Mouse (Mus musculus): ENCODE measurements around the gene Vdr. TPM values are rescaled to one million over a fixed set of nuclear protein-coding genes. Genes with fewer than 3 reads are reported as not detected.

The Vdr gene
- polyA plus RNA-seq, 1 experiment from 2014 or later, result 0.15 TPM

DNA sequence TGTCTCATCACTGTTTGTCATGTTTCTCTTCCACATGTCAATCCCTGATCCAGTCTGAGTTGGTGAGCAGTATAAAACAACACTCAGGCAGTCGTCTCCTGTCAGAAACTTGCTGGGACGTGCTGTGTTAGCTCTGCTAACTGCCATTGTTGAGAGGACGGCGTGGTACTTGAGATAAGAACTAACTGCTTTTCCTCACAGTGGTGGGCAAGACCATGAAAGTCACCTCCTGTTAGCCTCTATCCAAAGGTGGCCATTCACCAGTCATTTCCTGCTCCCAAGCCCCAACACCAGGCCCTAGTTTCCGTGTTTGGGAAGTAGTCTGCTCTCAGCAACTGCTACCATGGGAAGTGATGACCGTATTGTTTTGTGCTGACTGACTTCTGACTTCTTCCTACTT is 45.3 kb downstream of the Vdr start:
- 57% methylated on average over 6 of the region's 6 CpGs for WGBS
- no peaks in the 10 kb centered on the region for H3K9me3 ChIP-seq (replicated peaks; ENCODE audit: control insufficient read depth, low read length, poor library complexity, severe bottlenecking)
- no peaks in the 10 kb centered on the region for H3K27me3 ChIP-seq (ENCODE audit: control insufficient read depth, insufficient read depth, low read depth, low read length)
- no peak overlapping the region for H3K9ac ChIP-seq (ENCODE audit: low read depth, low read length)
- no peak overlapping the region for H3K27ac ChIP-seq (ENCODE audit: low read length)
- H3K4me3 ChIP-seq (ENCODE audit: low read depth, low read length), result no peak overlapping the region
- H3K4me2 ChIP-seq (ENCODE audit: low read length), result no peak overlapping the region
- ATAC-seq, result no peak
- peaks cover 3% of the 10 kb centered on the region; the same call in 1 of the 2 replicates for H3K4me1 ChIP-seq (ENCODE audit: control insufficient read depth, insufficient read depth, low read length)
- H3K36me3 ChIP-seq (ENCODE audit: control insufficient read depth, insufficient read depth, low read length), result no peaks in the 10 kb centered on the region

DNA sequence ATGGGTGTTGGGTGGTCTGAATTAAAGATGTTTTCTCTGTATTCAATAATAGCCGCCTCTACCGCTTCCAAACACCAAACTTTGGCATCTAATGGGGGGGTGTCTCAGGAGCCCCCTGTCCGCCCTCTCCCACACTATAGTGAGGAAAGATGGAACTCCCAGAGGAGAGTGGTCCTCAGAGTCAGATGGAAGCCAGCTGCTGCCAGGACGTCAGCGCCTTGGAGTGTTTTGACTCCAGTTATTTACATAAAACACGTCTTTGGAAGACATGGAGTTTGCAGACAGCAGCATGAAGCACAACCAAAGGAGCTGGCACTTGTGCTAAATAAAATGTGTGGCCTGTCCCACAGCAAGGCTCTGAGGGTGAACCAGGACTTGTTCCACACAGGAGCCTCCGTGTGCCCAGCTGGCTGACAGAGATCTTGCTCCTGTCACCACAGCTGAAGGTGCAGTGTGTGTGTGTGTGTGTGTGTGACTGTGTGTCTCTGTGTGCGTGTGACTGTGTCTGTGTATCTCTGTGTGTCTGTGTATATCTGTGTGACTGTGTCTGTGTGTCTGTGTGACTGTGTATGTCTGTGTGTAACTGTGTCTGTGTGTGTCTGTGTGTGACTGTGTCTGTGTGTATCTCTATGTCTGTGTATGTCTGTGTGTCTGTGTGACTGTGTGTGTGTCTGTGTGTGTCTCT is 45.9 kb downstream of the Vdr start:
- Histone ChIP-seq H3K27me3 (ENCODE audit: control insufficient read depth, insufficient read depth, low read depth, low read length) (no peaks in the 10 kb centered on the region), H3K36me3 (ENCODE audit: control insufficient read depth, insufficient read depth, low read length) (no peaks in the 10 kb centered on the region), H3K4me3 (ENCODE audit: low read depth, low read length) (no peak overlapping the region), H3K9ac (ENCODE audit: low read depth, low read length) (no peak overlapping the region), H3K4me2 (ENCODE audit: low read length) (no peak overlapping the region), H3K4me1 (ENCODE audit: control insufficient read depth, insufficient read depth, low read length) (peaks cover 3% of the 10 kb centered on the region; the same call in 1 of the 2 replicates), H3K9me3 (replicated peaks; ENCODE audit: control insufficient read depth, low read length, poor library complexity, severe bottlenecking) (no peaks in the 10 kb centered on the region), H3K27ac (ENCODE audit: low read length) (no peak overlapping the region)
- no peak for ATAC-seq
- 75% methylated on average over 8 of the region's 8 CpGs for WGBS

GRCm38 (mm10) chr15:97863494-97863881 is 46.9 kb downstream of the Vdr start:
- 62% methylated on average over 18 of the region's 18 CpGs for WGBS
- ATAC-seq, result 0 out of 2 replicates have a peak, but pooled peaks have one; percentile 14
- H3K9ac ChIP-seq (ENCODE audit: low read depth, low read length), result peak overlapping the region; percentile 35; the same call in 1 of the 2 replicates
- H3K27ac ChIP-seq (ENCODE audit: low read length), result no peak overlapping the region
- H3K4me2 ChIP-seq (ENCODE audit: low read length), result 0 out of 2 replicates have a peak overlapping the region, but pooled peaks have one; percentile 21
- H3K36me3 ChIP-seq (ENCODE audit: control insufficient read depth, insufficient read depth, low read length), result no peaks in the 10 kb centered on the region
- H3K4me3 ChIP-seq (ENCODE audit: low read depth, low read length), result no peak overlapping the region
- H3K4me1 ChIP-seq (ENCODE audit: control insufficient read depth, insufficient read depth, low read length), result peaks cover 3% of the 10 kb centered on the region; the same call in 1 of the 2 replicates
- H3K9me3 ChIP-seq (replicated peaks; ENCODE audit: control insufficient read depth, low read length, poor library complexity, severe bottlenecking), result no peaks in the 10 kb centered on the region
- H3K27me3 ChIP-seq (ENCODE audit: control insufficient read depth, insufficient read depth, low read depth, low read length), result no peaks in the 10 kb centered on the region

DNA sequence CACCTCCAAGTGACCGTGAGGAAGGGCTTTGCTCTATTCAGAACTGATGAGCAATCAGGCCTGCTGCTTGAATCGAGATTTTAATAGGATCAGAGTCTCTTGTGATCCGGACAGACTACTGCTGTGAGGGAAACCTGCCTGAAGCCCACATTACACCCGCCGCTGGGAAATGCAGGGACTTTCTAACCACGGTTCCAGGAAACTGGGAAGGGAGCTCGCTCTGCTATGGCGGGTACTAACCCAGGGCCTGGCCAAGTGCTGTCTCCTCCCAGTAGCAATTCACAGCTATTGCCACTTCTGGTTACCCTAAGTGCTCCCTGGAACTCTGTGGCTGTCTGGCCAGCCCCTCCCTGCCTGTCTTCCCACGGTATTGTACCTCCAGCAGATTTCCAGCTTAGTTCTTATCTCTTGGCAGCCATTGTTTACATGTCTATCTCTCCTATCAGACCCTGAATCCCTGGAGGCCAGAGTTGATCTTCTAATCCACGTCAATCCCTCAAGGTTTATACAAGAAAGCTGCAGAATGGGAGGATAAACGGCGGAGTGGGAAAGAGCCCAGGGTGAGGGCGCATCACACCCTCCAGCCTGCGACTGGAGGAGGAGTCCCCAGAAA is 47.4 kb downstream of the Vdr start:
- no peak overlapping the region for H3K27ac ChIP-seq (ENCODE audit: low read length)
- 18% methylated on average over 14 of the region's 14 CpGs for WGBS
- no peak overlapping the region for H3K4me3 ChIP-seq (ENCODE audit: low read depth, low read length)
- H3K27me3 ChIP-seq (ENCODE audit: control insufficient read depth, insufficient read depth, low read depth, low read length), result no peaks in the 10 kb centered on the region
- peak overlapping the region; percentile 35; the same call in 1 of the 2 replicates for H3K9ac ChIP-seq (ENCODE audit: low read depth, low read length)
- H3K9me3 ChIP-seq (replicated peaks; ENCODE audit: control insufficient read depth, low read length, poor library complexity, severe bottlenecking), result no peaks in the 10 kb centered on the region
- H3K4me2 ChIP-seq (ENCODE audit: low read length), result no peak overlapping the region
- H3K36me3 ChIP-seq (ENCODE audit: control insufficient read depth, insufficient read depth, low read length), result no peaks in the 10 kb centered on the region
- ATAC-seq, result no peak
- H3K4me1 ChIP-seq (ENCODE audit: control insufficient read depth, insufficient read depth, low read length), result peaks cover 3% of the 10 kb centered on the region; the same call in 1 of the 2 replicates

- Histone ChIP-seq H3K9me3 (replicated peaks; ENCODE audit: control insufficient read depth, low read length, poor library complexity, severe bottlenecking) (no peaks in the 10 kb centered on the region), H3K36me3 (ENCODE audit: control insufficient read depth, insufficient read depth, low read length) (no peaks in the 10 kb centered on the region), H3K4me2 (ENCODE audit: low read length) (no peak overlapping the region), H3K27me3 (ENCODE audit: control insufficient read depth, insufficient read depth, low read depth, low read length) (no peaks in the 10 kb centered on the region), H3K9ac (ENCODE audit: low read depth, low read length) (no peak overlapping the region), H3K27ac (ENCODE audit: low read length) (no peak overlapping the region), H3K4me3 (ENCODE audit: low read depth, low read length) (no peak overlapping the region), H3K4me1 (ENCODE audit: control insufficient read depth, insufficient read depth, low read length) (peaks cover 3% of the 10 kb centered on the region; the same call in 1 of the 2 replicates)
- ATAC-seq, result no peak
- 87% methylated on average over 3 of the region's 3 CpGs for whole genome bisulfite sequencing
These were observed 50.1 kb downstream of the Vdr start for GRCm38 (mm10) chr15:97860353-97860752.

GRCm38 (mm10) chr15:97858431-97858830 is 52.0 kb downstream of the Vdr start:
- Histone ChIP-seq H3K4me3 (ENCODE audit: low read depth, low read length) (no peak overlapping the region), H3K4me2 (ENCODE audit: low read length) (no peak overlapping the region), H3K4me1 (ENCODE audit: control insufficient read depth, insufficient read depth, low read length) (peaks cover 3% of the 10 kb centered on the region; the same call in 1 of the 2 replicates), H3K9me3 (replicated peaks; ENCODE audit: control insufficient read depth, low read length, poor library complexity, severe bottlenecking) (no peaks in the 10 kb centered on the region), H3K9ac (ENCODE audit: low read depth, low read length) (no peak overlapping the region), H3K27ac (ENCODE audit: low read length) (no peak overlapping the region), H3K36me3 (ENCODE audit: control insufficient read depth, insufficient read depth, low read length) (no peaks in the 10 kb centered on the region), H3K27me3 (ENCODE audit: control insufficient read depth, insufficient read depth, low read depth, low read length) (no peaks in the 10 kb centered on the region)
- 87% methylated on average over 4 of the region's 4 CpGs for WGBS
- ATAC-seq, result no peak

GRCm38 (mm10) chr15:97854551-97854950 is 55.9 kb downstream of the Vdr start:
- Histone ChIP-seq H3K4me1 (ENCODE audit: control insufficient read depth, insufficient read depth, low read length) (no peaks in the 10 kb centered on the region), H3K4me2 (ENCODE audit: low read length) (no peak overlapping the region), H3K27ac (ENCODE audit: low read length) (no peak overlapping the region), H3K4me3 (ENCODE audit: low read depth, low read length) (no peak overlapping the region), H3K36me3 (ENCODE audit: control insufficient read depth, insufficient read depth, low read length) (no peaks in the 10 kb centered on the region), H3K9ac (ENCODE audit: low read depth, low read length) (no peak overlapping the region), H3K9me3 (replicated peaks; ENCODE audit: control insufficient read depth, low read length, poor library complexity, severe bottlenecking) (no peaks in the 10 kb centered on the region), H3K27me3 (ENCODE audit: control insufficient read depth, insufficient read depth, low read depth, low read length) (no peaks in the 10 kb centered on the region)
- WGBS, result 73% methylated on average over 6 of the region's 6 CpGs
- no peak for ATAC-seq

GRCm38 (mm10) chr15:97854059-97854458 is 56.4 kb downstream of the Vdr start:
- H3K4me1 ChIP-seq (ENCODE audit: control insufficient read depth, insufficient read depth, low read length), result no peaks in the 10 kb centered on the region
- WGBS, result 40% methylated on average over 8 of the region's 8 CpGs
- H3K9ac ChIP-seq (ENCODE audit: low read depth, low read length), result no peak overlapping the region
- no peak overlapping the region for H3K27ac ChIP-seq (ENCODE audit: low read length)
- no peak for ATAC-seq
- no peak overlapping the region for H3K4me3 ChIP-seq (ENCODE audit: low read depth, low read length)
- H3K27me3 ChIP-seq (ENCODE audit: control insufficient read depth, insufficient read depth, low read depth, low read length), result no peaks in the 10 kb centered on the region
- no peak overlapping the region for H3K4me2 ChIP-seq (ENCODE audit: low read length)
- no peaks in the 10 kb centered on the region for H3K9me3 ChIP-seq (replicated peaks; ENCODE audit: control insufficient read depth, low read length, poor library complexity, severe bottlenecking)
- no peaks in the 10 kb centered on the region for H3K36me3 ChIP-seq (ENCODE audit: control insufficient read depth, insufficient read depth, low read length)

DNA sequence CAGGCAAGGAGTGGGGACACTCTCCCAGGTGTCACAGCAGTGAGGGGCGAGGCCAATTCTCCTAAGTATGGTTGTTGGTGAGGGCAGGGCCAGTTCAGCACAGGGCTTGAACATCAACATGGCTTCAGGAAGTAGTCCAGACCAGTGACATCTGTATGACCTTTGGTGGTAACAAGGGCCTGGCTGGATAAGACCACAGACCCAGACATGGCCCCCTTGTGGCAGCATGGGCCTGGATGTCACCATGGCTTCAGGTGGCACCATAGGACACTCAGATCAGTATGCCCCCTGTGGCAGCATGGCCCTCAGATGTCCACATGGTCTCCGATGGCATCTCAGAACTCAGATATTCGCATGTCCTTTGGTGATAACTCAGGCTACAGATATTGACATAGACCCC is 58.1 kb downstream of the Vdr start:
- H3K27me3 ChIP-seq (ENCODE audit: control insufficient read depth, insufficient read depth, low read depth, low read length), result no peaks in the 10 kb centered on the region
- no peaks in the 10 kb centered on the region for H3K9me3 ChIP-seq (replicated peaks; ENCODE audit: control insufficient read depth, low read length, poor library complexity, severe bottlenecking)
- no peak overlapping the region for H3K27ac ChIP-seq (ENCODE audit: low read length)
- WGBS, result 80% methylated on average over 3 of the region's 3 CpGs
- no peaks in the 10 kb centered on the region for H3K4me1 ChIP-seq (ENCODE audit: control insufficient read depth, insufficient read depth, low read length)
- H3K36me3 ChIP-seq (ENCODE audit: control insufficient read depth, insufficient read depth, low read length), result no peaks in the 10 kb centered on the region
- no peak for ATAC-seq
- no peak overlapping the region for H3K9ac ChIP-seq (ENCODE audit: low read depth, low read length)
- no peak overlapping the region for H3K4me2 ChIP-seq (ENCODE audit: low read length)
- no peak overlapping the region for H3K4me3 ChIP-seq (ENCODE audit: low read depth, low read length)

Data from midbrain, embryonic 16.5 days (tissue).